Mouse (Mus musculus) ovary, postnatal 36 days (tissue): ENCODE measurements around the gene Qrfp.

Experiments
- DNase-seq: peaks from one replicate; pipeline ENCODE4 v3.0.0; 2022; ENCODE audit warnings: low spot score, mixed read lengths

Gene Qrfp

GRCm38 (mm10) chr2:31815367-31815766 is 5.0 kb upstream of the Qrfp start:
- peak; percentile 63 for DNase-seq

DNA sequence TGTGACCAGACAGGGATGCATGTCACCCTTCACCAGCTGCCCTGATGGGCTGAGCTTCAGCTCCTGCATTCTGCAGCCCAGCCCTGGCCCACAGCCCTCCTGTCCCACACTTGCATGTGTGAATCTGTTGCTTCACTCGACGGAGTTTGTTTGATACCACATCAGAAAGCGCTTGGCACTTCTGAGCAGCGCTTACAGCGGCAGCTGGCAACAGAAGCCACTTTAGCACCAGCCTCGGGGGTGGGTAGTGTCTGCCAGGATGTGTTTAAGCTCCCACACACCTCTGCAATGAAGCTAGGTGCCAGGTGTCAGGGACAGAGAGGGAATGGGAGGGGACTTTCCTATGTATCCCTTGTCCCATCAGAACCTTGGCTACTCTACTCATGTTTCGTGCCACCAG is 4.3 kb upstream of the Qrfp start:
- DNase-seq = no peak

DNA sequence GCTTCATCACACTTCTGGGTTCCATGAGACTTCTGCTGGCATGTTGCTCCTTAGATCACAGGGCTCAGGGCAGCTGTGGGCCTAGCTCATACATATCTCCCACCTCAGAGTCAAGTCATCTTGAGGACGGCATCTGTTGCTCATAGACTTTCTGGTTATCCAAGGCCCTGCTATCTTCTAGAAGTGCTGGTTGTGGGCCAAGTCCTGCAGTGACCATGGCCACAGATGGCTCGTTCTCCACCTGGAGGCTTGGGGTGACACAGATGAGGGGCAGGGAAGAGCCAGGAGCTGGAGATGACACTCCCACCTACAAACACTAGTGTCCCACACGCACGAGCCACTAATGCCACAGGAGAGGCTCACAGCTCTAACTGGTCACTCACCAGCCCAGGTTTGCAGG is 3.3 kb upstream of the Qrfp start:
- DNase-seq = no peak

GRCm38 (mm10) chr2:31811086-31811958 is 942 bp upstream of the Qrfp start:
- DNase-seq = no peak

DNA sequence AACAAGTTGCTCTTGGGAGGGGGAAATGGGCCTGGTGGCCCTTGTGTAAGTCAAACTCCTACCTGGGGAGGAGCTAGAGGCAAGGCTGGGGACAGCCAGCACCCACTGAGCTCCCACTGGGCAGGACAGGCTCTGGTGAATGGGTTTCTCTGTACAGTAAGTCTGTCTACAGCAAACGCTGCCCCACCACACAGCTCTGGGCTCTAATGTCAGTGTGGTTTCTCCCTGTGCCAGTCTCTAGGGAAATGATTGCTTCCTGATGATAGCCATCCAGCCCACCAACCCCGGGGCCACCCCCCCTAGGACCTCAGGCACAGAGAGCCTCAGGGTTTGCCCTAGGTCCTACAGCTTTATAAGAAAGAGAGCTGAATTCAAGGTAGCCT is 1.0 kb downstream of the Qrfp start:
- DNase-seq = no peak

GRCm38 (mm10) chr2:31808410-31809357 is 1.7 kb downstream of the Qrfp start:
- no peak for DNase-seq

DNA sequence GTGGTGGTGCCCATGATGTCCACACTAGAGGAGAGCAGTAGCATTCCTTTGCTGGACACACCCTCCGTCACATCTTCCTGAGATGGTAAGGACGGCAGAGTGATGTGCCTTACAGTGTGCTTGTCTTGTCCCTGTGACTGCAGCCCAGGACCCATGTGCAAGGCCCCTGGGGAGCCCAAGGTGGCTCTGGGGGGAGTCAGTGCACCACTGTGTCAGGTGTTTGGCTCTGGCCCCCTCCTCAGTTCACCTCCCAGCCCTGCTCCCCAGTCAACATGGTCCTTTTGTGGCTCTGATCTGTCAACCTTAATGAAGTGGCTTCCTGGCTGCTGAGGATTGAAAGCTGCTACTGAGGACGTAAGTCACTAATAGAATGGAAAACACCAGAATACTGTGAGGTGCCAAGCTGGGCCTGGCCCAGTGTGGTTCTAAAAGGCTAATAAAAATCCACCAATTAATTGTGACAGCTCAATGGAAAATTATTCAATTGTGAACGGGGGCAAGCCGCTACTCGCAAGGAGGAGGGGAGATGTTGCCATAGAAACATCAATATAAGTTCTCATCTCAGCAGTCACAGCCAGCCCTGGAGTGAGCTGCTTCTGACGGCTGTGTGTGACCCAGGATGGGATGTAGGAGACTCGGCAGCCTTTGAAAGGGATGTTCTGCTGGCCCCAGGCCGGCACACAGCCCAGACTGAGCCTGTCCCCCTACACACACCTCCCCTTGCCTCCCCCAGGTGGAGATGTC is 3.6 kb downstream of the Qrfp start:
- no peak for DNase-seq

DNA sequence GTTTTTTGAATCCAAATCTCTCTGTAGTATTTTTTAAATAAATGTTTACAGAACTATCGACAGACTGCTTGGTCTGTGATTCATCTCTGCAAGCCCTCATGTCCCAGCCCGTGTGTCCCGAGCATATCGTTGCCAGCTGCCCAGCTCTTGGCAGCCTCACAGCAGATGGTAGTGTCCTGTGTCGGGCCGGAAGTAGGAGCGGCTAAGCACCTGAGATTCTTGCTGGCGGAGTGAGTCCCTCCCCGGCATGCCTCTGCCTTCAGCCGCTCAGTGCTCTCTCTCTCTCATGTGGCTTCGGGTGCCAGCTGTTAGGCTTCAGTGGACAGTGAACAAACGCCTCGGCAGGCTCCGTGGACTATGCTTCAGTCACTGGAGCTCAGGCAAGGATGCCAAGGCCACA is 6.9 kb downstream of the Qrfp start:
- no peak for DNase-seq

GRCm38 (mm10) chr2:31802811-31803210 is 7.6 kb downstream of the Qrfp start:
- DNase-seq = no peak

DNA sequence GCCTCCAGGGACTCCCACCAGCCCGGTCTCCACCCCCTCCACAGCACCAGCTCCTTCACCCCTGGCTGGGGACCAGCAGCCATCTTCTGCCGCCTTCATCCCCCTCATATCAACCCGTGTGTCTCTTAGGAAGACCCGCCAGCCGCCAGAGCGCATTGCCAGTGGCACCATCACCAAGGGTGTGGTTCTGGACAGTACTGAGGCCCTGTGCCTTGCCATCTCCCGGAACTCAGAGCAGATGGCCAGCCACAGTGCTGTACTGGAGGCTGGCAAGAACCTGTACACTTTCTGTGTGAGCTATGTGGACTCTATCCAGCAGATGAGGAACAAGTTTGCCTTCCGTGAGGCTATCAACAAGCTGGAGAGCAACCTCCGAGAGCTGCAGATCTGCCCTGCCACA is 9.0 kb downstream of the Qrfp start:
- DNase-seq = no peak

- no peak for DNase-seq
These were observed 13.4 kb downstream of the Qrfp start for GRCm38 (mm10) chr2:31796943-31797342.

DNA sequence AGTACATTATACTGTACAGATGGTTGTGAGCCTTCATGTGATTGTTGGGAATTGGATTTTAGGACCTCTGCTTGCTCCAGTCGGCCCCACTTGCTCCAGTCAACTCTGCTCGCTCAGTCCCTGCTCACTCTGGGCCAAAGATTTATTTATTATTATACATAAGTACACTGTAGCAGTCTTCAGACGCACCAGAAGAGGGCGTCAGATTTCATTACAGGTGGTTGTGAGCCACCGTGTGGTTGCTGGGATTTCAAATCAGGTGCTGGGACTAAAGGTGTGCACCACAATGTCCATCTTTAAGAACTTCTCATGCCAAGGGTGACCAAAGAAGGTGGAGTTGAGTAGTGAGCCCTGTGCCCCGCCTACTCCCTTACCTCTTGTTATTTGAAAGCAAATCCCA is 17.8 kb downstream of the Qrfp start:
- no peak for DNase-seq

- no peak for DNase-seq
These were observed 19.1 kb downstream of the Qrfp start for GRCm38 (mm10) chr2:31791260-31791659.

DNA sequence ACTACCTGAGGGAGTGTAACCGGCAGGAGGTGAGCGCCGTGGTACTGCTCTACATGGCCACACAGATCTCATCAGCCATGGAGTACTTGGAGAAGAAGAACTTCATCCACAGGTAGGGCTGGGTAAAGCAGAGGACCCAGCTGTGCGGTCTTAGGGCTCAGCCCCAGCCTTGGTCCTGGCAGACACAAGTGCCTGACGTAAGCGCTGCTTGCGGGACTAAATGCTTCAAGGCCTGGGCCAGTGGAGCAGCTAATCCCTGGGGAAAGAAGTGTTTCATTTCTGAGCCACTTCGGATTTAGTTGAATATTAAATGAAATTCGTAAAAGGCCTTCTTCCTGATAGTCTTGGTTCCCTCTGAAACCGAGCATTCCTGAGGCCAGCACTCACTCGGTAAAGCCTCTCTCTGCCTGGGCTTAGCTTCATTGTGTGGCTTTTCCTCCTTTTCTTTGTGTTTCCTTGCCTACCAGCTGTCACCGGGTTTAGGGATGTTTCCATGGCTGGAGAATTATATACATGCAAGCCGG is 19.6 kb downstream of the Qrfp start:
- DNase-seq = no peak

DNA sequence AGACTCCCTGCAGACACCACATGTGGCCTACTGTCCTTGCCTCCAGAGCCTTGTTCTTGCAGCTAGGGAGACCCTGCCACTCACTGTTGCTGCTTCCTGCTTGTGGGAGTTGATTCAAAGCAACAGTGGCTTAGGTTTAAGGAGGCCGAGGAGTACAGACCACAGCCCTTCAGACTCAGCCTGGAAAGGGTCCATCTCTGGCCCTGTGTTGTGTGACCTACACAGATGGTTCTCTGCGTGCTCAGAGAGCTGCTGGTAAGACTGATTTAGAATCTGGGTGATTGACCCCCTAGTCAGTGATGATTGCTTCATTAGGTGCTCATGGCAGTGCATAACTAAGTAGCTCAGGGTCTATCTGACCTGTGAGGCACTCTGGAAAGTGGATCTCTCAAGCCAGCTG is 21.2 kb downstream of the Qrfp start:
- no peak for DNase-seq

DNA sequence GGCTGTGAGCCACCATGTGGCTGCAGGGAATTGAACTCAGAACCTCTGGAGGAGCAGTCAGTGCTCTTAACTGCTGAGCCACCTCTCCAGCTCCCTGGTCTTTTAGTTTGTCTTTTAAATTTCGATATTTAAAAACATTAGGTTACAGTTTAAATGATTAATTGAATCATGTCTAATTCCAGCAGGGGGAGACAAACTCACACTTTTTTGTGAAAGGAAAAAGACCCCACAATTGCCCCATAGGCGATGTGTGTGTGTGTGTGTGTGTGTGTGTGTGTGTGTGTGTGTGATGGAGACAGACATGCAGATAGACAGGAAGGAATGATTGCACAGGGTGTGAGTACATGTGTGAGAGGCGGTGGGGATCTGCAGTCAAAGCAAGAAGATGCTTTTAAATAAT is 22.2 kb downstream of the Qrfp start:
- no peak for DNase-seq

DNA sequence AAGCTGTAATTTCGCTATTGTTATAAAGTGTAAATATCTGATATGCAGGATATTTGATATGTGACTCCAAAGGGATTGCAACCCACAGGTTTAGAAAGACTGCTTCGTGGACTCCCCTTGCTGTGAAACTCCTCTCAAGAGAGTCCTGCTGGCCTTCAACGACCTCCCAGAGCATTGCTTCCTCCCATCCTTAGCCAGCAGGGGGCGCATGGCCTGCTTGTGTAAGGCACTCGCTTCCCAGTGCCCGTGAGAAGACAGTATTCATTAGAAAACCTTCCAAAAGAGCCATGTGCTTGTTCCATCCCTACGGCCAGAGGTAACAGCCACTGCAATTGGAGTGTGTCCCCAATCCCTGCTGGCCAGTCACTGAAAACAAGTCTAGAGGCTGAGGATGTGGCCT is 23.4 kb downstream of the Qrfp start:
- peak; percentile 76 for DNase-seq

GRCm38 (mm10) chr2:31785074-31785473 is 25.3 kb downstream of the Qrfp start:
- peak; percentile 44 for DNase-seq

GRCm38 (mm10) chr2:31782958-31783602 is 27.3 kb downstream of the Qrfp start:
- no peak for DNase-seq

- DNase-seq = no peak
These were observed 31.1 kb downstream of the Qrfp start for GRCm38 (mm10) chr2:31779258-31779657.

- DNase-seq = no peak
These were observed 33.9 kb downstream of the Qrfp start for GRCm38 (mm10) chr2:31776479-31776878.
